Mouse (Mus musculus) embryonic fibroblast, embryonic 13.5 days (primary cell): Measurements from ENCODE around the gene Elmod1.

Experiments used
- CTCF ChIP-seq: IDR thresholded peaks from 2 replicates; pipeline ENCODE4 v1.5.1; 2011; ENCODE audit warnings: mild to moderate bottlenecking, control low read depth, low read length, moderate library complexity, borderline replicate concordance; ENCODE audit not compliant: insufficient read depth
- POLR2A ChIP-seq: IDR thresholded peaks from 2 replicates; pipeline ENCODE4 v1.6.1; 2011; ENCODE audit warnings: low read depth, mild to moderate bottlenecking, control low read depth, low read length, moderate library complexity

DNA sequence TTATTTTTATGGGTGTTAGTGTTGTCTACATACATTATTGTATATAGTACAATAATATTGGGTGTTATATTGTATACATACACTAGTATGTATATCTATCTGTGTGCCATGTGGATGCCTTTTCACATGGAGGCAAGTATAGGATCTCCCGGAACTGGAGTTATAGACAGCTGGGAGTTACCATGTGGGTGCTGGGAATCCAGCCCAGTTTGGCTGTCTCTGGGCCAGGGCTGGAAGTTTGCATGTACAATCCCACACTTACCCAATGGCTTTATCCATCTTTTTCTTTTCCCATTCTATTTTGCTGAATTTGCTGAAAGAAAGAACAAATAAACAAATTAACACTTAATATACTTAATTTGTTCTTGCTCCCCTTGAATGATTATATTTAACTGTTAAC lies 54.0 kb downstream of the Elmod1 start:
- TF ChIP-seq CTCF, result no peak
- no peak for TF ChIP-seq POLR2A
